Mouse (Mus musculus) heart, postnatal 0 days (tissue): ENCODE data around the gene Gm17387. TPM values are rescaled to one million over a fixed set of nuclear protein-coding genes. Genes with fewer than 3 reads are reported as not detected.
A peak's percentile ranks its signal among the peaks of the same experiment; 100 is the strongest.

Experiments
- ATAC-seq: fragments of 200-750 bp; cut with Nextera tagmentation; 2 replicates; pipeline ENCODE4 v1.8.0; 2017; ENCODE audit warnings: low read depth, moderate number of reproducible peaks, moderate library complexity; ENCODE audit not compliant: insufficient read depth
- DNase-seq: peaks from one replicate; pipeline ENCODE4 v3.0.0-alpha.2; 2016; ENCODE audit warnings: low spot score
- H3K27ac ChIP-seq: fragments of 300-500 bp; sonication (generic); 2 replicates; pipeline ENCODE4 v1.5.1; 2014; ENCODE audit warnings: low read depth, mild to moderate bottlenecking
- H3K27me3 ChIP-seq: fragments of 300-500 bp; sonication (generic); 2 replicates; pipeline ENCODE4 v1.6.1; 2014; ENCODE audit warnings: low read length, mixed read lengths; ENCODE audit not compliant: control insufficient read depth, insufficient read depth
- H3K36me3 ChIP-seq: fragments of 300-500 bp; sonication (generic); replicated peaks from 2 replicates; pipeline ENCODE4 v1.6.1; 2014; ENCODE audit warnings: low read length, mixed read lengths; ENCODE audit not compliant: control insufficient read depth, insufficient read depth
- H3K4me1 ChIP-seq: fragments of 300-500 bp; sonication (generic); 2 replicates; pipeline ENCODE4 v1.6.1; 2014; ENCODE audit warnings: antibody characterized with exemption; ENCODE audit not compliant: control insufficient read depth, insufficient read depth
- H3K4me2 ChIP-seq: fragments of 300-500 bp; sonication (generic); 2 replicates; pipeline ENCODE4 v1.6.1; 2014; ENCODE audit warnings: low read depth, mild to moderate bottlenecking, low read length, moderate library complexity
- H3K4me3 ChIP-seq: fragments of 300-500 bp; sonication (generic); 2 replicates; pipeline ENCODE4 v1.5.1; 2014; ENCODE audit warnings: low read depth, low read length
- H3K9ac ChIP-seq: fragments of 300-500 bp; sonication (generic); replicated peaks from 2 replicates; pipeline ENCODE4 v1.6.1; 2014; ENCODE audit warnings: low read depth, low read length, mixed read lengths
- H3K9me3 ChIP-seq: fragments of 300-500 bp; sonication (generic); replicated peaks from 2 replicates; pipeline ENCODE4 v1.6.1; 2016; ENCODE audit warnings: low read length; ENCODE audit not compliant: control insufficient read depth
- CTCF ChIP-seq: IDR thresholded peaks from 2 replicates; pipeline ENCODE4 v1.5.1; 2016; ENCODE audit warnings: antibody characterized with exemption, control low read depth, low read depth
- EP300 ChIP-seq: IDR thresholded peaks from 2 replicates; pipeline ENCODE4 v1.6.1; 2016; ENCODE audit warnings: antibody characterized with exemption, low read depth
- WGBS: fragments of 180-500 bp; shearing (Covaris S2); extraction: QIAGEN DNeasy Blood & Tissue Kit; methylation state at CpG from one replicate; pipeline ENCODE4 v1.1.7; 2014; 5-methylcytosine and 5-hydroxymethylcytosine counted together
- polyA plus RNA-seq: library from polyadenylated mRNA; unstranded; fragments of >200 nt; fragmentation: Nextera tagmentation; extraction: Ambion mirVana; gene quantifications from 2 replicates; pipeline ENCODE4 v1.2.1, GENCODE M21; 2015
- total RNA-seq: library from RNA; depleted of rRNA; stranded (reverse); fragments of >200 nt; gene quantifications from 2 replicates; pipeline ENCODE4 v1.2.3, GENCODE M21; 2014; ENCODE audit warnings: low replicate concordance

Gm17387 gene
- total and polyA plus RNA-seq, 2 experiments from 2014 or later = not detected

GRCm38 (mm10) chr7:141048226-141049218, 19.6 kb downstream of the Gm17387 start:
- Histone ChIP-seq H3K4me2 (peak overlapping the region; percentile 60), H3K9me3 (no peaks in the 10 kb centered on the region), H3K4me3 (peak overlapping the region; percentile 27), H3K36me3 (no peaks in the 10 kb centered on the region), H3K27ac (peak overlapping the region; percentile 88), H3K27me3 (no peaks in the 10 kb centered on the region), H3K4me1 (no peaks in the 10 kb centered on the region; the same call in 1 of the 2 replicates), H3K9ac (no peak overlapping the region)
- peak; percentile 87 for ATAC-seq
- DNase-seq = peak; percentile 91
- TF ChIP-seq EP300 (peak; percentile 40; the same call in 1 of the 2 replicates), CTCF (peak; percentile 91)
- WGBS = 8% methylated on average over 21 of the region's 21 CpGs

- H3K4me2 ChIP-seq = no peak overlapping the region
- no peak overlapping the region for H3K27ac ChIP-seq
- H3K4me3 ChIP-seq = no peak overlapping the region
- no peaks in the 10 kb centered on the region; the same call in 1 of the 2 replicates for H3K4me1 ChIP-seq
- no peaks in the 10 kb centered on the region for H3K36me3 ChIP-seq
- ATAC-seq (no peak), DNase-seq (no peak)
- no peak for TF ChIP-seq CTCF
- no peak for TF ChIP-seq EP300
- H3K27me3 ChIP-seq = no peaks in the 10 kb centered on the region
- WGBS = 56% methylated on average over 2 of the region's 2 CpGs
- no peaks in the 10 kb centered on the region for H3K9me3 ChIP-seq
- no peak overlapping the region for H3K9ac ChIP-seq
Observed at GRCm38 (mm10) chr7:141049326-141049725, 20.4 kb downstream of the Gm17387 start.

- H3K4me3 ChIP-seq = no peak overlapping the region
- no peaks in the 10 kb centered on the region; the same call in 1 of the 2 replicates for H3K4me1 ChIP-seq
- ATAC-seq (no peak), DNase-seq (no peak)
- TF ChIP-seq CTCF = no peak
- no peak for TF ChIP-seq EP300
- no peak overlapping the region for H3K27ac ChIP-seq
- H3K4me2 ChIP-seq = no peak overlapping the region
- H3K9ac ChIP-seq = no peak overlapping the region
- H3K9me3 ChIP-seq = 0 out of 2 replicates have a peak, but pooled peaks cover 4% of the 10 kb centered on the region
- peaks cover 3% of the 10 kb centered on the region; the same call in 1 of the 2 replicates for H3K27me3 ChIP-seq
- 54% methylated on average over 17 of the region's 17 CpGs for WGBS
- no peaks in the 10 kb centered on the region for H3K36me3 ChIP-seq
Observed at GRCm38 (mm10) chr7:141051060-141051685, 22.2 kb downstream of the Gm17387 start.

- Histone ChIP-seq H3K9me3 (0 out of 2 replicates have a peak, but pooled peaks cover 4% of the 10 kb centered on the region), H3K4me2 (no peak overlapping the region), H3K9ac (no peak overlapping the region), H3K36me3 (no peaks in the 10 kb centered on the region), H3K27me3 (peaks cover 3% of the 10 kb centered on the region; the same call in 1 of the 2 replicates), H3K4me1 (no peaks in the 10 kb centered on the region; the same call in 1 of the 2 replicates), H3K27ac (no peak overlapping the region), H3K4me3 (no peak overlapping the region)
- no peak for ATAC-seq
- DNase-seq = no peak
- no peak for TF ChIP-seq EP300
- TF ChIP-seq CTCF = no peak
- 79% methylated on average over 4 of the region's 4 CpGs for WGBS
Observed at GRCm38 (mm10) chr7:141052016-141052415, 23.1 kb downstream of the Gm17387 start.

- Histone ChIP-seq H3K9ac (no peak overlapping the region), H3K4me2 (no peak overlapping the region), H3K27me3 (peaks cover 3% of the 10 kb centered on the region; the same call in 1 of the 2 replicates), H3K4me3 (no peak overlapping the region), H3K4me1 (no peaks in the 10 kb centered on the region; the same call in 1 of the 2 replicates), H3K27ac (no peak overlapping the region), H3K36me3 (no peaks in the 10 kb centered on the region), H3K9me3 (0 out of 2 replicates have a peak, but pooled peaks cover 4% of the 10 kb centered on the region)
- ATAC-seq (no peak), DNase-seq (no peak)
- TF ChIP-seq CTCF (no peak), EP300 (no peak)
- WGBS = 72% methylated on average over 2 of the region's 2 CpGs
Observed at GRCm38 (mm10) chr7:141052421-141052820, 23.5 kb downstream of the Gm17387 start.
